Mouse (Mus musculus): ENCODE data around the gene Plcl1.

The Plcl1 gene

DNA sequence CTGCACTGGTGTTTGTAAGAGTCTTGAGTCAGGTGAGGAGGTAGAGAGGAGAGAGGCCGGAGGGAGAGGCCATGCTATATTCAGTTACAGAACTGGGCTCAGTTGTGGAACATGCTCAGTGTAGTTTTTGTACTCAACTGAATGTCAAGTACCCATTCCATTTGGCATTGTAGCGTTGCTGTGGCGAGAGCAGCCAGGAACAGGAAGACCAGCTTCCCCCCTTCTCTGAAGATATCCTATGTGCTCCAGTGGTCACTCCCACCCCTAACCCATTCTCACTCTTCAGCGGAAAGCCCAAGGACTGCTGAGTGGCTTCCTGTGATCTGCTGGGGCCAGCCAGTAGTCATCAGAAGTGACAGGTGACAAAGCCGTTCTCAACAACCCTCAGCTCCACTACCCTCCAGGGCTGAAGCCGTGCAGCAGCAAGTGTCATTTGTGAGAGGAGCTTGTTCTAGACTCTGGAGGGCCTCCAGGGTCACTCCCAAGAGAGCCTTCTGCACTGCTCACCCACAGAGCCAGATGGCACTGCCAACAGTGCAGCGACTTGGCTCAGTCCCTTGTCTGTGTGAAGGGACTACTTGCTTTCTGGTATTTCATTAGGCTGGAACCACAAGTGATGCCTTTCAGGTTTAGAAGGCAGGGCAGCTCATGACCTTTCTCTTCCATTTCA, 213.0 kb downstream of the Plcl1 start:
- DNase-seq = no peak

DNA sequence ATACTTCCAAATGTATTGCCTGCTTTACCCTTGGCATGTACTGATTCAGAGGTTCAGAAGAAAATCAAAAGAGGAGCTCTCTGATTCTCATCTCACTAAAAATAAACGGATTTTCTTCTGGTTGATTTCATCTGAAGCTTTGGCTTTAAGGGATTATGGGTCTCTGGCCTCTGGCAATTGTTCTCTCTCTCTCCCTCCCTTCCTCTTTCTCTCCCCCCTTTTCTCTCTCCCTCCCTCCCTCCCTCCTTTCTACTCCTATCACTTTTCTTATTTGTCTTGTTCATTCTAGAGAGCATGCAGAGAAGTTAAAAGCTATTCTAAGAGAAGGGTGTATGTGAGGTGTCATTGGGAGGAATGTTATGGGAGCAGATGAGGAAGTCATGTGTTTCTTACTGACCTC, 225.8 kb downstream of the Plcl1 start:
- DNase-seq = no peak

DNA sequence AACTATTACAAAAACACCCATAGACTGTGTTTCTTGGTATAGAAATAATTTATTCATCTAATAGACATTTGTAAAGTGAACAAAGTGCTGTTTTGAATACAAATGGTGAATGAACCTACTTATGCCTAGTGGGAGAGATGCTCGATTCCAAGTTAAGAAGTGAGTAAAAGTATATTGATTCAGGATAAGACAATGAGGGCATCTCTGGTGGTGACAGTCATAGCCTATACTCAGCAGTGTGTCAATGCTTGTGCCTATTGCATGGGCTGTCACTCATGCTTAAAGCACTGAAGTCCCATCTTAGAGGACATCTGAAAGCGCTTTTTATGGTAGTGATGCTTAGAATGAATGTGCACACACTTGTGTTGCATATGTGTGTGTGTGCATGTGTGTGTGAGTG, 226.3 kb downstream of the Plcl1 start:
- no peak for DNase-seq

DNA sequence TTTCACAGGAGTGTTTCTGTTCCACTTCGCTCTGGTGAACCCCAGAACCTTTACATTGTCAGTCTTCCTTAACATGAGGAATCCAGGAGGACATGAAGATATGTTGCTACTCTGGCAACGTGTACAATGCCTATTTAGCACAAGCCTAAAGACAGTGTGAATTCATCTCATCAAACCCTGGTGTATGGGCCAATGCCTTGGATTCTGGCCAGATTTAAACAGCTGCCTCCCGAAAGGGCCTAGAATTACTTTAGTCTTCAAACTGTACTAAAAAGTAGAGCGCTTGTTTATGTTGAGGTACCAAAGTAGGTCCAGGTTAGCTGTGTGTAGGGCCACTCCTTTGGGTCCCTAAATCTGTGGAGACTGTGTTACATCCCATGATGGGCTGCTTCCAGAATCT, 227.6 kb downstream of the Plcl1 start:
- no peak for DNase-seq

DNA sequence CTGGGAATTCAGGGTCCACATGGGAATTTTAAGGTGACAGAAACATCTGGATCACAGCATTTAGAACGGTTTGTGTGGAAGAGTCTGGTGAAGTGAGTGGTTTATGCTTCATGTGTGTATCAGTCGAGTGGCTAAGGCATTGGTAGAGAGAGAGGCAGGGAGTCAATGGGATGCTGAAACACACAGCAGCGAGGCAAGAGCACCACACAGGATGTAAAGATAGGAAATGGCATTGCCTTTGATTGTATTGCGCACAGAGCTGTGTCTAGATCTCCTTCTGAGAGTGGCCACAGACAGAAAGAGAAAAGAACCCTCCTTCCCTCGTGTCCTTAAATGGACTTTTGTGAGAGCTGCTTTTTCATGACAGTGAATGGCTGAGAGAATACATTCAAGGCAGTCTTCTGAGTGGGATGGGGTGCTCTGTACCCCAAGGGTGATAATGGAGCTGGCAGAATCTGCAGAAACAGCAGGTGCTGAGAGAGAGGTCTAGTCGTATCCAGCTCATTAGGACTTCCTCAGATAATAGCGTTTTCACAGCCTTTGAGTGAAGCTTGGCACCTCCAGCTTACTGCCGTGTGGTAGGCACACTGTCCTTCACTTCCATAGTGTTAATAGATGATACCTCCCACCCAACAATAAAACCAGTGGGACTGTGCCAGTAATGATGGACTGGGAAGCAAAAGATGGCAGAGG, 253.9 kb downstream of the Plcl1 start:
- no peak for DNase-seq

DNA sequence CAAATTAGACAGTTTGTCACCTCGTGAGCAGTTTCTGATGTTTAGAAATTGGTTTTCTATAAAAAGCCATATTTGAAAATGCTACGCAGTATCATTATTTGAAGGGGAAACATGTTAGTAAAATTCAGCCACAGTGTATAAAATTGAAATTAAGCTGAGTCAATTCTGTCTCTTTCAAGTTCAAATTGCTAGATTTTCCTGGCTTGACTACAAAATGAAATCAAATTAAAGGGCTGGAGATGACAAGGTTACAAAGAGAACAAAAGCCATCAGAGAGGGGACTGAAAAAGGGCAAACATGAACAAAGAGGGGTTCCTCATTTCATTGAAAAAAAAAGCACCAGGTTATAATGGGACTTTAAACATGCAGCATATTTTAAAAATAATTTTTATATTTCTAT, 255.7 kb downstream of the Plcl1 start:
- no peak for DNase-seq

DNA sequence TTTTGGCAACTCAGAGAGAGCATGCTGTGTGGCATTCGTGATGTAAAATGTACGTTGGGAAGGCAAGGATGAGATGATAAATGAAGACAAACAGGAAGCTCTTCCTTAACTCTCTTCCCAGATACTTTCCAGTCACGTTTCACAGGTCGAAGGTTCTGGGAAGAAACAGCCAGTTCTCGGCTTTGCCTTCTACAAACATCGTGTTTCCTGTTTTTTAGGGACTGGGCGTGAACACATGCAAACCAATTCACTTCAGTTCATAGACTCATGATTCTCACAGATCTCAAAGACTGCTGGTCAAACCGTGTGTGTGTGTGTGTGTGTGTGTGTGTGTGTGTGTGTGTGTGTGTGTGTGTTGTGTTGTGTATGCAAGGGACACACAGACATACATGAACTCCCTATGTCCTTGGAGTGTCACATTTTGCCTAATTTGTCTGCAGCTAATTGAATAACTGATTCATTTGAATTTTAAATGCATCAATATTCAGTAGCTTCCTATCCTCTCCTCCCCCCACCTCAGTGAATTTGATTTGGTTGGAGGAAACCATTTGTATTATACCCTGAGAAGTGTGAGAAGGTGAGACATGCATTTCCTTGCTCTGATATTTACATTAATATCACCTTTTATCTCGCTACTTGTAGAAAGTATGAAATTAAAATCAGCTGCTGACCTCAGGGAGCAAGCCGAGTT, 259.6 kb downstream of the Plcl1 start:
- DNase-seq = no peak

DNA sequence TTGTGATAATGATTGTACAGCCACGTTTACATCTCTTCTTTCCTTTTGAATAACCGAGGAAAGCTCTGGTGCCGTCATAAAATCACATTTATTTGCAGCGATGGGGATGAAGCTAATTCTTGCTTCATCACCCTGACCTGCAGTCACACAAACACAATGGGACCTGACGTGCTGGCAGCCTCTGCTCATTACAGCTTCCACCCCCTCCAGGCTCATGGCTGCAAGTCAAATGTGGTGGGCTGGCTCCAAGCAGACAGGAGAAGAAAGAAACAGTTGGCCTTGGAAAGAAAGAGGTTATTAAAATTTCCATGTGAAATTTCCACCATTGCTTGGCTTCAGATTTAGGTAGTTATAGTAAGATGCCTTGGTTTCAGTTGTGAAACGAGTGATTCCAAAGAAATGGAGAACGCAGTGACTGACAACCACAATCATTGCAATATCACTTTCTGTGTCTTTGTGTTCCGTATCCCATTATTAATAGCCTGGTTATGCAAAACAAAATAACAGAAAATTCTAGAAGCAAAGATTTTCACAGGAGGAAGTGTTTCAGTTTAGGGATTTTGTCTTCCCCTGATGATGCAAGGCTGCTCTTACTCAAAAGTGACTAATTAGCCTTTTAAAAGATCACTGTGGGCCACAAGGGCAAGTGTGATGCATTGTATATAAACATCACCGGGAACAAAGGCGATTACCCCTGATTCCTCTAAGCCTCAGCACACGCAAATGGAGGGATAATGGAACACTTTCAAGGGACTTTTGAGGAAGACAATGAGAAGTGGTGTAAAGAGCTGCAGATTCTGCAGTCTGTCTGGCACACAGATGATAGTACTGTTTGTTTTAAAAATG, 260.3 kb downstream of the Plcl1 start:
- DNase-seq = no peak

DNA sequence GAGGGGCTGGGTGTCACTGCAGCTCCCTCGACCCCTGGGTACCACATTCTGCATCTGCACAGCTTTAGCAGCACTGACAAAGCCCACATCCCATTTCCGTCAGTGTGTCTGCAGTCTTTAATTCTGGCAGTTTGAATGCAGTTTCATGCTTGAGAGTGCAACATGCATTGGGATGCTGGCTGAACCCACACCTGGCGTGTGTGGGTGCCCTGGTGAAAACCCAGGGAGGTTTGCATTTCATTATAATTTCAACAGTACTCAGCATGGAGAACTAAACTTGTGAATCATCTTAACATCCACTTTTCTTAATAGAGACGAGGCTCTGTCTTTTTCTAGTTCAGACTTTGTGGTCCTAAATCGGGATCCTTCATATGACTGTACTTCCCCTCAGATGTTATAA, 261.1 kb downstream of the Plcl1 start:
- no peak for DNase-seq

DNA sequence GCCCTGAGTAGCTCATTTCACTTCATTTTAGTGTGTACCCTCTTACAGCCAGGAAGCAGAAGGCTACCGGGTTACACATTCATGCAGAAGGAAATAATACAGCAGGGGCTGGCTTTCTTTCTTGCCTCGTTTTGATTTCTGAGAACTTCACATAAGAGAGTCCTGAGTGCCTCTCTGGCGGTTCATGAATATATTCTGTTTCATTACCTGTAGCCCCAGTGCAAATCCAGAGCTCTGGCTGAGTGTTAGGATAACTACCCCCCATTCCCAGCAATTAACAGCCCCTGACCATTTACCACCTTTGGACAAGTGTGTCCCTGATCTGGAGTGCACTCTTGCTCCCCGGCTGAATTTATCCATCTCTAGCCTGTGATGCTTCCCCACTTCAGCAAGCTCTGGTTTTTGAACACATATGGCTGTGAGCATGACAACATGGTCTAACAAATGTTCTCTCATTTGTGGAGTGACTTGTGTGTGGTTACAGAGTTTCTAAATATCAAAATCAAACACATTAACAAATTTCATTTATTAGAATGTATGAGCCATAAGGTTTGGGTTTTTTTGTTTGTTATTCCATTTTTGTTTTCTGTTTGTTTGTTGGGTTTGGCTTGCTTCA, 263.0 kb downstream of the Plcl1 start:
- DNase-seq = no peak

DNA sequence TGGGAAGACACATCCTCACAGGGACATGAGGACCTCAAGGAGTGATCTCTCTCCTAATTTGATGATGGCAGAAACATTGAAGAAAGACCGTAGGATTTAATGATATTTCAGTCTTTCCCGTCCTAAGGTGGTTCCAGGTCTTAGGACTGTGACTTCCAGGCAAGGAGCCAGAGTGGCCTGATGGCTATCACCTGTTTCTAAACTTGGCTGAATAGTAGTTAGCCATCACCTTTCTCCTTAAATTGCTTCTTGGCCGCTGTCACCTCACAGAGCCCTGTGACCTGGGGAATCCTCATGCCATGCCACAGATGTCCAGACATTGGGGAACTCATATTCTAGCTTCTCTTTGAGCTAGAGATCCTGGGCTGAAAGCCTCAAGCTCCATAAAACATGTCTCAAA, 277.0 kb downstream of the Plcl1 start:
- no peak for DNase-seq

DNA sequence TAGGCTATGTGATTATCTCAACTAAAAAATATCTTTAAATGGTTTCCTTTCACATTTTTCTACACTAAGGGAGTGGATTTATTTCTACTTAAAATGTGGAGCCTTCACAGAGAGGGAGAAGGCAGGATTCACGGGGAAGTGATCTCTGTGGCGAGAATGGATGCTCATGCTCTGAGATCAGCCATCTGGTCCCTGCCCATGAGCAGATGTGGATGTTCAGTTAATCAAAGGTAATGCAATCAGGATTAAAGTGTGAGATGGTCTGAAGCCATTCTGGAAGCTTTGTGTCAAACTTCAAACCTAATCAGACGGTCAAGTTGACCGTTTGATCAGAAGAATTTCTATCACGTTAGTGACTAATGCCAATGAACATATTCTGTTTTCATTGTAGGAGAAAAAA, 280.5 kb downstream of the Plcl1 start:
- DNase-seq = no peak

DNA sequence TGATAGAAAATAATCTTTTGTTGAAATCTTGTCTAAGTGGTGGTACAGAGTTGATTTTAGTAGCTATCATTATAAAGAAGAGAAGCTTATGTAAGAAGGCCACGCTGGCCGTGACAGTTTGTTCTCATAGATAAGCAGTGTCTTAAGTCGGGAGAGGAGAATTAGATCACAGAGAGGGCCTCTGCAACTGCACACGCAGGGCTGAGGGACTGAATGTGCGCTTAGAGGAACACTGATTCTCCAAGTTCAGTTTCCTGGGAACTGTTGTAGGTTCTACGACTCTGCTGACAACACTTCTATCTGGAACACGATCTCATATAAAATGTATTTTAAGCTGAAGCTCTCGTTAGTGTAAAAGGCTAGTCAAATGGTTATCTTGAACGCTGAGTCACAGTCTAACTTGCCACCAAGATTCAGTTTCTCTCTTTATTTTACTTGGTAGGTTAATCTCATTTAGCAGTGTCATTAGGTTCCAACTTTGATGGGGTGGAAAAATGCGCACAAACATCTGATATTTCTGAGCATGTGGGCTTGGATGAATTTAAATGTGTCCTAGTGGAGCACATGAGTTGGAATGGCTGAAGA, 288.0 kb downstream of the Plcl1 start:
- no peak for DNase-seq

DNA sequence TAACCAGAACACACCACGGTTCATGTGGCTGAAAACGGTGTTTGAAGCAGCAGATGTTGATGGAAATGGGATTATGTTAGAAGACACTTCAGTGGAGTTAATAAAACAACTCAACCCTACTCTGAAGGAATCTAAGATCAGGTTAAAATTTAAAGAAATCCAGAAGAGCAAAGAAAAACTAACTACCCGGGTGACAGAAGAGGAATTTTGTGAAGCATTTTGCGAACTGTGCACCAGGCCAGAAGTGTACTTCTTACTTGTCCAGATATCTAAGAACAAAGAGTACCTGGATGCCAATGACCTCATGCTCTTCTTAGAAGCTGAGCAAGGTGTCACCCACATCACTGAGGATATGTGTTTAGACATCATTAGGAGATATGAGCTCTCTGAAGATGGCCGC, 290.5 kb downstream of the Plcl1 start:
- DNase-seq = peak; percentile 25

DNA sequence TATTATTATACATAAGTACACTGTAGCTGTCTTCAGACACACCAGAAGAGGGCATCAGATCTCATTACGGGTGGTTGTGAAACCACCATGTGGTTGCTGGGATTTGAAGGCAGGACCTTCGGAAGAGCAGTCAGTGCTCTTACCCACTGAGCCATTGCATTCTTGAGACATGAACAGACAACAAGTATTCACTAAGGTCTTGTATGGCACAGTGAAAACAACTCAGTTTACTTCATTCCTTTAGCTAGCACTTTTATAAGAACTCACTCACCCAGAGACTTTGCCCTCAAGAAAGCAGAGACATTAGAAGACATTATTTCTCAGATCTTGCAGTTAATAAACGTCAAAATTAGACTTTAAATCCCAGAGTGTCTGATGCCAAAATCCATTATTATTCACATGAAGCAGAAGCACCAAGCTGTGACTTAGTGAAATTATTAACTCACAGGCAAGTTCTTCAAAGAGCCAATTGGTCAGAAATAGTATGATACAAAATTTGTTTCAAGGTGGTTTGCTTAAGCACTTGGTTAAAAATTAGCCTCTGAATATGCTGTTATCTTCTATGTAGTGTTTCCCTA, 293.8 kb downstream of the Plcl1 start:
- no peak for DNase-seq

DNA sequence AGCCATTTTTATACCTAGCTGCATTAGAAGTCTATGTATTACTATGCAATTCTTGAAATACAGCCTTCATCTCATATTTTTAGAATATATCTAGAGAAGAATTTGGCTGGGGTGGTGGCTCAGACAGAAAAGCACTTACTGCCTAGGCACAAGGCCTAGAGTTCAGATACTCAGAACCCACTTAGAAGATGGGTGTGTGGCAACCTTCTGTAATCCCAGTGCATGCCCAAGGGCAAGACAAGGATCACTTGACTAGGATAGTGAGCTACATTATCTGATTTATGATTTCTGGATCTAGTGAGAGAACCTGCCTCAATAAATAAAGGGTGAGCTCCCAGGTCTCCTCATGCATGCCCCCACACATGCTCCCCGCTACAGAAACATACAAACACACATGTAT, 294.3 kb downstream of the Plcl1 start:
- peak; percentile 26 for DNase-seq

DNA sequence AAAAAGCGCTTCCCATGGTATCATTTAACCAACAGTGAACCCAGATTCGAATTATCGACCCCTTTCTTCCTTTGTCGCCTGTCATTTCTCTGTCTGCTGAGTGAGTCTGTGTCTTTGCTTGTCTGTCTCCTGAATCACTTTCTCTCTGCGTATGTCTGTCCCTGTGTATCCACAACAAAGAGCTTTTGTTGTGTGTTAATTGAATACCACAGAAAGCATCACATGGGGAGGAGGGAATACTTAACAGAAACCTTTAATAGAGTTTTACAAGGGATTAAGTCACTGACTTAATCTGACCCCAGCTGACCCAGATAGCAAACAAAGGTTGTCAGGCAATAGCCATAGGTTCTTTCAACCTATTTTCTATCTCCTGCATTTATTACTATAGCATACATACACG, 295.0 kb downstream of the Plcl1 start:
- DNase-seq = no peak

DNA sequence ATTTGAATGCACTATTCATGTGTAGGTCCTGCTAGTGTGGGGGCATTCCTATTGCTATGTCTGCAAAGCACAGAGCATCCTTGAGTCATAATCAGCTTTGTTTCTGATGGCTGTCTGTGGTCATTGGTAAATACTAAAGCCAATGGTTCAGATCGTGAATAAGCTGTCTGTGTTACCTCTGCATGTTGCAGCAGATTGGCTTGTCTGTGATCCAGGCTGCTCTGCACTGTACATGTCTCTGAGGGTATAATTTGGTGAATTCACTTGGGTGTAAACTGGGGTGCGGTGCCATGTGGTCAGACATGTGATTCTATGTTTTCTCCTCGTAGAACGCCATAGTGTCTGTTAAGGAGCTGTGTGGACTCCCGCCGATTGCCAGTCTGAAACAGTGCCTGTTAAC, 295.9 kb downstream of the Plcl1 start:
- DNase-seq = no peak

DNA sequence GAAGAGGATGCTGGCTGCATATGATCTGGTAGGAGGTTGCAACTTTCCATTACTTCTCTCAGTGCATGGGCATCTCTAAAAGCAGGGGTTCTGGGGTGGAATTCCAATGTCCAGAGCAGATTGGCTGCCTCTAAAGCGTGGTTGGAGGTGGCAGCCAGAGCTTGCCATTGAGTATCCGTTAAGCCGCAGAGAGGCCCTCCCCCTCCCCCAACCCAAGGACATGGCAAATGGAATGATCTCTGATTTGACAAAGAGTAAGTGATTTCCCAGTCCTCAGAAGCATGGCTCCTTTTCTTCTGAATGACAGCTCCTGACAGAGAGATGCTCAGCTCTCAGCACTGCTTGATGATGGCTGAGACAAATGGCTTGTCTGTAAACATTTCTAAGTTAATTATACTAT, 296.4 kb downstream of the Plcl1 start:
- no peak for DNase-seq

DNA sequence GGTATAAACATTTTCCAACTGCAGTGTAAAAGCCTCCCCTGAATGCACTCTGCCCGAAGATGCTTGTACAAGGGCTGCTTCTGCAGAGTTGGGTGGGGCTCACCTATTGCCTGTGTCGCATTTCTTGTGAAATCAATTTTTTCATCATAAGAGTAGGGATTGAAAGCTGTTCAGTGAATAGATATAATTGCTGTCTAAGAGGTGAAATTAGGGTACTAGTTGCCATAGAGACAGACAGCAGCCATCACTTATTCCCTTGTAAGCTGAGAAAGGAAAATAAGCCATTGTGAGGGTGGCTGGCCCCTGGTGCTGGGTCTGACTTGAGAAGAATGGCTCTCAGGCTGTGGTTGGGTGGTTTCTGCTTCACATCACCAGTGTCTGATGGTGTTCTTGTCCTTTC, 299.0 kb downstream of the Plcl1 start:
- DNase-seq = no peak

DNA sequence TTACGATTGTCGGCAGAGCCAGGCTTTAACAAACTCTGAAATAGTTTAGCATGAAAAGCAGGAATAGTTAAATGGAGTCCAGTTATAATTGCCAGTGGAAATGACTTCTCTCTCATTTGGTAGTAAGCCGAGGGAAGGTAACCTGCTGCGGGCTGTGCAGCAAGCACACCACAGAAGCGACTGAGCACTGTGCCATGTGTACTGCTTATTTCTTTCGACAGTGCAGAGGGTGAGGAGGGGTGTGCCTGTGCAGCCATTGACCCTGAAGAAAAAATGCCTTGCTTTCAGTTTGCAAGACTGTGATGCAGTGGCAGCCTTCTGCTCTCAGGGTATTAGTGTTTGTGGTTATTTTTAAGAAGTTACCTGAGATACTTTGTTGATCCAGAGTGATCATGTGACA, 299.5 kb downstream of the Plcl1 start:
- peak; percentile 22 for DNase-seq

DNA sequence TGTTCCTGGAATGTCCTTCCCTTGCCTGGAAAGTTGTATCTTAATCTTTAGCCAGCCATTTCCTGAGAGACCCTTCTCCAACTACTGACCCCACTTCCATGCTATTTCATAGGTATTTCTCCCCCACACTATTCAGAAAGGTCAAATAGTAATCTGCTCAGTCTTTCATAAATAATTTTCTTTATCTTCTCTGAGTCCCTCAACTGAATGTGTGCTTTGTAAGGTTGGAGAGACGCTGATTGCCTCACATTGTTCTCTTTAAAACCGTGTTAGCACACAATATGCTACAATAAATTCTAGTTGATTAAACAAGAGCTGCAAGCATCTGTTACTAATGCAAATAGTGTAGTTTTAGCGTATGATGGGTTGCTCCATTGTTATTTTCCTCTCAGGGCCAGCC, 300.0 kb downstream of the Plcl1 start:
- DNase-seq = no peak
